Mouse (Mus musculus) brain, embryonic 14.5 days (tissue): ENCODE measurements around the gene Hand1.

Experiments
- CTCF ChIP-seq: fragments of 200-500 bp; IDR thresholded peaks from 2 replicates; pipeline ENCODE4 v1.5.1; 2012; ENCODE audit warnings: inconsistent platforms, mild to moderate bottlenecking, moderate library complexity, borderline replicate concordance; ENCODE audit not compliant: insufficient read depth, insufficient read length; ENCODE audit errors: extremely low read depth
- POLR2A ChIP-seq: fragments of 200-500 bp; IDR thresholded peaks from 2 replicates; pipeline ENCODE4 v1.6.1; 2012; ENCODE audit warnings: mild to moderate bottlenecking, inconsistent platforms, borderline replicate concordance; ENCODE audit not compliant: poor library complexity, insufficient read depth, insufficient read length, severe bottlenecking; ENCODE audit errors: extremely low read depth

DNA sequence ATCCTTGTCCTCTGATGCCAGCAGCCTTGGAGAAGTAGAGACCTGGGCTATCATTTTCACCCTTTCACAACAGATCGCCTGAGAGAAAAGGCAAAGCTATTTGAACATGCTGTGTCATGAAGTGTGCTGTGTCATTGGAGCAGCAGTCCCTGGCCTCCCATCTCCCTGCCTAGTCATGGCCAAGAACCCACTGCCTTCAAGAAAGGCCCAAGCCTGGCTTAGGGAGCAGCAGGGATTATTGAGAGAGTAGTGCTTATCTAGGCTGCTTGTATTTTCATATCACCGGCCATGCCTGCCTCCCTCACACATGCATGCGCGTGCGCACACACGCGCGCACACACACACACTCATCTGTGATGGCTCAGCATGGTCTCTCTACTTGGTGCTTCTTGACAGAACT lies 20.4 kb downstream of the Hand1 start:
- TF ChIP-seq POLR2A (no peak), CTCF (no peak)
